In genomic region chr6:119390728-119391127, GRCm38 (mm10) we compare ENCODE assay signal across 13 mouse cellular contexts.
"Had no signal": no experiment of that assay in that cellular context is flagged by ENCODE, and none has a peak within 500 bp of the region (broad histone marks: within the 10 kb centered on the region; RNA-seq: fewer than 3 reads in every experiment).

No protein-coding gene starts in this region.

- DNase-seq: kidney, adult 2 months; kidney, postnatal 10 days; kidney, postnatal 36 days; liver, embryonic 13.5 days; lung, adult 2 months; lung, postnatal 14 days; lung, postnatal 4 days; midbrain, embryonic 14.5 days; right cerebral cortex, adult 18-20 months; right cerebral cortex, postnatal 14 days; right cerebral cortex, postnatal 4 days; thymus, postnatal 36 days had no signal

- ATAC-seq: intestine, postnatal 0 days had no signal
